Mouse (Mus musculus) heart, embryonic 13.5 days (tissue): Measurements from ENCODE around the gene Impdh1. TPM values are rescaled to one million over a fixed set of nuclear protein-coding genes. Genes with fewer than 3 reads are reported as not detected.

Experiments
- ATAC-seq: fragments of 200-750 bp; cut with Nextera tagmentation; 2 replicates; pipeline ENCODE4 v1.8.0; 2017; ENCODE audit warnings: moderate TSS enrichment; ENCODE audit not compliant: insufficient number of reproducible peaks, low FRiP score, low TSS enrichment; ENCODE audit errors: extremely low read depth
- H3K27ac ChIP-seq: fragments of 300-500 bp; sonication (generic); replicated peaks from 2 replicates; pipeline ENCODE4 v1.5.1; 2015; ENCODE audit warnings: moderate library complexity, mild to moderate bottlenecking, inconsistent platforms
- H3K27me3 ChIP-seq: fragments of 300-500 bp; sonication (generic); replicated peaks from 2 replicates; pipeline ENCODE4 v1.6.1; 2015; ENCODE audit warnings: mild to moderate bottlenecking, inconsistent platforms
- H3K36me3 ChIP-seq: fragments of 300-500 bp; sonication (generic); 2 replicates; pipeline ENCODE4 v1.6.1; 2015; ENCODE audit warnings: mild to moderate bottlenecking, inconsistent platforms
- H3K4me1 ChIP-seq: fragments of 300-500 bp; sonication (generic); 2 replicates; pipeline ENCODE4 v1.6.1; 2015; ENCODE audit warnings: inconsistent platforms
- H3K4me2 ChIP-seq: fragments of 300-500 bp; sonication (generic); 2 replicates; pipeline ENCODE4 v1.6.1; 2015; ENCODE audit warnings: inconsistent platforms, mild to moderate bottlenecking, moderate library complexity
- H3K4me3 ChIP-seq: fragments of 300-500 bp; sonication (generic); 2 replicates; pipeline ENCODE4 v1.5.1; 2015; ENCODE audit warnings: moderate library complexity, mild to moderate bottlenecking, inconsistent platforms
- H3K9ac ChIP-seq: fragments of 300-500 bp; sonication (generic); 2 replicates; pipeline ENCODE4 v1.6.1; 2015; ENCODE audit warnings: inconsistent platforms, mild to moderate bottlenecking, moderate library complexity
- H3K9me3 ChIP-seq: fragments of 300-500 bp; sonication (generic); 2 replicates; pipeline ENCODE4 v1.6.1; 2016; ENCODE audit warnings: inconsistent platforms
- WGBS: fragments of 180-500 bp; shearing (Covaris S2); methylation state at CpG from one replicate; pipeline ENCODE4 v1.1.7; 2015; ENCODE audit warnings: mixed read lengths; 5-methylcytosine and 5-hydroxymethylcytosine counted together
- polyA plus RNA-seq: library from polyadenylated mRNA; unstranded; fragments of >200 nt; fragmentation: Nextera tagmentation; extraction: Ambion mirVana; gene quantifications from 2 replicates; pipeline ENCODE4 v1.2.1, GENCODE M21; 2015

The Impdh1 gene
- polyA plus RNA-seq, 1 experiment from 2014 or later: 34.7 TPM

DNA sequence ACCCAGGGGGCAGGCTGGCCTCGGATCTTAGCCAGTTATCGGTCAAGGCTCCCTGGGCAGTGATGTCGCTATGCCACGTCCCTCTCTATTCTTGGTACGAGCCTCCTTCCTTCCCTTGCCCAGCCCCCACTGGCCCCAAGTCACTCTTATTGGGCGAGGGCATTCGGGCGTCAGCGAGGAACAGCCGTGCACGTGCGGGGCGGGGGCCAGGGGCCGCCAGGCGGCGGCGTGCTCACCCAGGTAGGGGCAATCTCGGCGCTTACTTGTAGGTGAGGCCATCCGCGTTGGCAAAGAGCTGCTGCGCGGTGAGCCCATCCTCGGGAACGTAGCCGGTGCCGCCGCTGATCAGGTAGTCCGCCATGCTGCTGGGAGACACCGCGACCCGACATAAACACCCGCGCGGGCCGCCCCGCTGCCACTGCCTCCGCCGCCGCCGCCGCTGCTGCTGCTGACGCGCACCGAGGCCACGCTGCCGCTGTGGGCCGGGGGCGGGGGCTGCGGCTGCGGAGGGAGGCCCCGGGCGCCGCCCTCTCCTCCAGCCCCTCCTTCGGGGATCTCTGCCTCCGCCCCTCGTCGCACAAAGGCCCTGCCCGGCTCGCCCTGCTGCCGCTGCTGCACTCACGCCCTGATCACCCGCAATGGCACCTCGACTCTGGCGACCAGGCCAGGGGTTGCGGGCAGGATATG is 4.2 kb downstream of the Impdh1 start:
- Histone ChIP-seq H3K9ac (peak overlapping the region; percentile 91), H3K4me2 (peak overlapping the region; percentile 98), H3K4me1 (peaks cover 38% of the 10 kb centered on the region), H3K4me3 (peak overlapping the region; percentile 84), H3K27ac (peak overlapping the region; percentile 58), H3K27me3 (peaks cover 25% of the 10 kb centered on the region), H3K9me3 (no peaks in the 10 kb centered on the region), H3K36me3 (peaks cover 1% of the 10 kb centered on the region; the same call in 1 of the 2 replicates)
- peak; percentile 56; the same call in 1 of the 2 replicates for ATAC-seq
- WGBS: under 1% methylated on average over 66 of the region's 66 CpGs

DNA sequence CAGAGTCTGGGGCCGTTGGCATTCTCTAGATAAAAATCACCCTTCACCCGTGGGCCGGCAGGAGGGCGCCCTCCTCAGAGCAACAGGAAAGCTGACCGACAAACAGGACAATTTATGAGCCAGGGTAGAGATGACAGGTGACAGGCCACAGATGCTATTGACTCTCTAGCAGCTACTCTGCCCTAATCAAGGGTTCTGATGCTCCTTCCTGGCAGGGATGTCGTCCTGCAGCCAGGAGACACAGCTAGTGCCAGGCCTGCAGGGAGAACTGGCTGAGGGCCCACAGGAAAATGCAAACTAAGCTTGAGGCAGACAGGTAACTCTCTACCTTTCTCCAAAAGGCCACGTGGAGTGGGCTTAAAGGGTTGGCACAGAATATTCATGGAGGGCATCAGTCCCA is 5.0 kb downstream of the Impdh1 start:
- Histone ChIP-seq H3K9me3 (no peaks in the 10 kb centered on the region), H3K4me1 (peaks cover 33% of the 10 kb centered on the region), H3K4me2 (peak overlapping the region; percentile 98), H3K27me3 (peaks cover 25% of the 10 kb centered on the region), H3K36me3 (peaks cover 9% of the 10 kb centered on the region), H3K9ac (peak overlapping the region; percentile 91), H3K4me3 (peak overlapping the region; percentile 84), H3K27ac (peak overlapping the region; percentile 58; the same call in 1 of the 2 replicates)
- ATAC-seq: no peak
- 16% methylated on average over 7 of the region's 7 CpGs for WGBS

DNA sequence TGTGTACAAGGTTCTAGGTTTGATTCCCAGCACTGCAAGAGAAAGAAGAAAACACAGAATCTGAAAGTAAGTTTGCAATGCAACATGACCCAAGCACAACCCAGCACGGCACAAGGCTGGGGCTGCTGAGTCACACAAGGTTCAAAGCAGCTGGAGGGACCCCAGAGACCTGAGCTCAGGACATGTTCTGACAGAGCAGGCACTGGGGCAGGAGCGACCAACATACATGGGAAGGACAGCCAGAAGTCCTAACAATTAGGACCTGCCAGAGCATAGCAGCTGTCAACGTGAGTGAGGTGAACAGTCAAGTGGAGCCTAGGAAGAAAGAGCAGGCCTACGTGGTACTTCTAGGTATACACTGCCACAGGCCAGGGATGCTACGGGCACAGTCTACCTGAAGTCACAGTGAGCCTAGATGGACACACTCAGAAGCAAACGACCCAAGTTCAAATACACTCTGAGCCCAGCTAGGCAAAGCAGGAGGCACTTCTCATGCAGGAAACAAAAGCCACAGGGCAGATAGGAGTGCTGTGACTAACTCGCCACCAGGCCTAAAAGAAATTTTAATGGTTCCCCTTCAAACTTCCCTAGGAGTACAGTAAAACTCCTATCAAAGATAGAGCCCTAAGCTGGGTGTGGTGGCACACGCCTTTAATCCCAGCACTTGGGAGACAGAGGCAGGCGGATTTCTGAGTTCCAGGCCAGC is 5.8 kb downstream of the Impdh1 start:
- Histone ChIP-seq H3K9ac (0 out of 2 replicates have a peak overlapping the region, but pooled peaks have one; percentile 30), H3K9me3 (no peaks in the 10 kb centered on the region), H3K36me3 (peaks cover 13% of the 10 kb centered on the region), H3K27ac (no peak overlapping the region), H3K27me3 (peaks cover 23% of the 10 kb centered on the region), H3K4me3 (no peak overlapping the region), H3K4me2 (no peak overlapping the region), H3K4me1 (peaks cover 29% of the 10 kb centered on the region)
- 74% methylated on average over 9 of the region's 9 CpGs for WGBS
- no peak for ATAC-seq

GRCm38 (mm10) chr6:29208178-29208577 is 8.0 kb downstream of the Impdh1 start:
- Histone ChIP-seq H3K36me3 (peaks cover 29% of the 10 kb centered on the region), H3K4me1 (peaks cover 16% of the 10 kb centered on the region), H3K27me3 (peaks cover under 1% of the 10 kb centered on the region), H3K9ac (peak overlapping the region; percentile 28; the same call in 1 of the 2 replicates), H3K9me3 (no peaks in the 10 kb centered on the region), H3K27ac (no peak overlapping the region), H3K4me3 (no peak overlapping the region), H3K4me2 (no peak overlapping the region)
- WGBS: 71% methylated on average over 5 of the region's 5 CpGs
- ATAC-seq: no peak

DNA sequence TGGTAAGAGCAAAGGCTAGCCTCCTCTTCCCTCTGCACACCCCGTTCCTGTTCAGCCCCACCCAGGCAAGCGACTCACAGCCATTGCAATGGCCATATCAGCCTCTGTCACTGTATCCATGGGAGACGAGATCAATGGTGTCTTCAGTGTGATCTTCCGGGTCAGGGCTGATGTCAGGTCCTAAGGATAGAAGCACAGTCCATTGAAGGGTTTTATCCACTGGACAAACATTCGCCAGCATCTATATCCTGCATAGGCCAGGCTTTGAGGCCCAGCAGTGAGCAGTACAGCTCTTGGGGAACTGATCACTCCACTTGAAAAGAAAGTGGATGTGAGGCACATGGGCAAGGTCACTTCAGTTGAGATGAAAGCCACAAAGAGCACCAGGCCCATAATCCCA is 9.1 kb downstream of the Impdh1 start:
- 74% methylated on average over 5 of the region's 5 CpGs for WGBS
- Histone ChIP-seq H3K4me3 (no peak overlapping the region), H3K27ac (no peak overlapping the region), H3K9ac (no peak overlapping the region), H3K4me2 (no peak overlapping the region), H3K9me3 (no peaks in the 10 kb centered on the region), H3K4me1 (peaks cover 11% of the 10 kb centered on the region), H3K27me3 (no peaks in the 10 kb centered on the region), H3K36me3 (peaks cover 41% of the 10 kb centered on the region)
- no peak for ATAC-seq

DNA sequence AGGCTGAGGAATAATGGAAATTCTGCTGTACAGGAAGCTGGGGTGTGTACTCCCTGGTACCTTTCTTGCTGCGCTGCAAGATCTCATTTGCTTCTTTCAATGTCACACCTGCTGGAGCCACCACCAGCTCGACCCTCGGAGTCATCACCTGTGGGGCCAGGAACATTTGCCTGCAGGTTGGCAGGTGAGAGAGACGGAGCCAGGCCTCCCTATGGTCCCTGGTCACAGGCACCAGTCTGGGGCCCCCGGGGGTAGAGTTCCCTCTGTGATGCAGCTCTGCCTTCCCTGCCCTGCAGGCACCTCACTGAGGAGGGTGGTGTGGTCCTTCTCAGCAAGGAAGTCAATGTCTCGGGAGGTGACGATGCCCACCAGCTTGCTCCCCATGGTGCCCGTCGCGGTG is 10.2 kb downstream of the Impdh1 start:
- H3K27me3 ChIP-seq: no peaks in the 10 kb centered on the region
- no peaks in the 10 kb centered on the region for H3K9me3 ChIP-seq
- ATAC-seq: no peak
- no peak overlapping the region for H3K9ac ChIP-seq
- H3K27ac ChIP-seq: no peak overlapping the region
- WGBS: 85% methylated on average over 10 of the region's 10 CpGs
- H3K4me3 ChIP-seq: no peak overlapping the region
- peaks cover 5% of the 10 kb centered on the region for H3K4me1 ChIP-seq
- H3K4me2 ChIP-seq: no peak overlapping the region
- peaks cover 46% of the 10 kb centered on the region for H3K36me3 ChIP-seq

- Histone ChIP-seq H3K27ac (no peak overlapping the region), H3K9ac (no peak overlapping the region), H3K4me2 (no peak overlapping the region), H3K27me3 (peaks cover 5% of the 10 kb centered on the region; the same call in 1 of the 2 replicates), H3K9me3 (no peaks in the 10 kb centered on the region), H3K36me3 (peaks cover 51% of the 10 kb centered on the region), H3K4me3 (no peak overlapping the region), H3K4me1 (peaks cover 3% of the 10 kb centered on the region; the same call in 1 of the 2 replicates)
- 49% methylated on average over 15 of the region's 15 CpGs for WGBS
- no peak for ATAC-seq
Measured at GRCm38 (mm10) chr6:29204932-29205614, 11.1 kb downstream of the Impdh1 start.

GRCm38 (mm10) chr6:29203861-29204585 is 12.1 kb downstream of the Impdh1 start:
- Histone ChIP-seq H3K27ac (no peak overlapping the region), H3K4me2 (no peak overlapping the region), H3K4me3 (no peak overlapping the region), H3K36me3 (peaks cover 51% of the 10 kb centered on the region), H3K4me1 (peaks cover 6% of the 10 kb centered on the region), H3K27me3 (peaks cover 5% of the 10 kb centered on the region; the same call in 1 of the 2 replicates), H3K9ac (no peak overlapping the region), H3K9me3 (no peaks in the 10 kb centered on the region)
- WGBS: 68% methylated on average over 6 of the region's 6 CpGs
- ATAC-seq: no peak

GRCm38 (mm10) chr6:29203096-29203495 is 13.1 kb downstream of the Impdh1 start:
- no peak overlapping the region for H3K4me3 ChIP-seq
- no peak overlapping the region for H3K4me2 ChIP-seq
- no peaks in the 10 kb centered on the region for H3K9me3 ChIP-seq
- peaks cover 13% of the 10 kb centered on the region for H3K4me1 ChIP-seq
- peaks cover 8% of the 10 kb centered on the region for H3K27me3 ChIP-seq
- H3K36me3 ChIP-seq: peaks cover 51% of the 10 kb centered on the region
- ATAC-seq: no peak
- 88% methylated on average over 13 of the region's 13 CpGs for WGBS
- no peak overlapping the region for H3K27ac ChIP-seq
- no peak overlapping the region for H3K9ac ChIP-seq

GRCm38 (mm10) chr6:29201988-29202387 is 14.2 kb downstream of the Impdh1 start:
- Histone ChIP-seq H3K9me3 (no peaks in the 10 kb centered on the region), H3K4me2 (no peak overlapping the region), H3K4me1 (peaks cover 14% of the 10 kb centered on the region), H3K9ac (no peak overlapping the region), H3K27ac (no peak overlapping the region), H3K27me3 (peaks cover 19% of the 10 kb centered on the region), H3K36me3 (peaks cover 50% of the 10 kb centered on the region), H3K4me3 (no peak overlapping the region)
- no peak for ATAC-seq
- 88% methylated on average over 8 of the region's 8 CpGs for WGBS

DNA sequence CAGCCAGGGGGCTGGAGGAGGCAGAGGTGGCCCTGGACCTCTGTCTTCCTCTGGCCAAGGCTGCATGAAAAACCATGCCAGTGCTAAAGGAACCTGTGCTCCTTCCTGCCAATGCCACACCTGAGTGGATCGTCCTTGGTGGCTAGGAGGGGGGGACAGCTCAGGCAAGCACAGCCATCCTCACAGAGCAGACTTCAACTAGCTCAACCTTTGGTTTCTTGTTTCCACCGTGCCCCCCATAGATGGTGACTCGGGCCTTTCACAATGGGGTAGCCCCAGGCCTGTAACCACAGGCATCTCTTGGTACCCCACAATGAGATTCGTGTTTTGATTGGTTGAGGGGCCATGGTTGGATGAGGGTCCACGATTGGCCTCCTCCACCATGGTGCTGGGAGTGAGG is 14.8 kb downstream of the Impdh1 start:
- H3K27me3 ChIP-seq: peaks cover 22% of the 10 kb centered on the region
- no peak for ATAC-seq
- H3K4me1 ChIP-seq: peaks cover 14% of the 10 kb centered on the region
- H3K4me3 ChIP-seq: no peak overlapping the region
- H3K27ac ChIP-seq: no peak overlapping the region
- H3K9ac ChIP-seq: no peak overlapping the region
- 84% methylated on average over 5 of the region's 5 CpGs for WGBS
- H3K36me3 ChIP-seq: peaks cover 44% of the 10 kb centered on the region
- H3K4me2 ChIP-seq: no peak overlapping the region
- no peaks in the 10 kb centered on the region for H3K9me3 ChIP-seq
